Mouse (Mus musculus) stomach, embryonic 14.5 days (tissue): ENCODE results near the gene Tfap2e. TPM values are rescaled to one million over a fixed set of nuclear protein-coding genes. Genes with fewer than 3 reads are reported as not detected.
A peak's percentile ranks its signal among the peaks of the same experiment; 100 is the strongest.

Experiments
- ATAC-seq: fragments of 200-750 bp; cut with Nextera tagmentation; 2 replicates; pipeline ENCODE4 v1.8.0; 2017; ENCODE audit warnings: low read depth, moderate TSS enrichment; ENCODE audit not compliant: insufficient number of reproducible peaks, insufficient read depth, low FRiP score
- H3K27ac ChIP-seq: fragments of 300-500 bp; sonication (generic); 2 replicates; pipeline ENCODE4 v1.5.1; 2014; ENCODE audit warnings: mild to moderate bottlenecking, low read length, moderate library complexity, mixed read lengths
- H3K27me3 ChIP-seq: fragments of 300-500 bp; sonication (generic); 2 replicates; pipeline ENCODE4 v1.6.1; 2014; ENCODE audit warnings: low read length, control low read depth, mixed read lengths; ENCODE audit not compliant: control insufficient read depth, insufficient read depth
- H3K36me3 ChIP-seq: fragments of 300-500 bp; sonication (generic); 2 replicates; pipeline ENCODE4 v1.6.1; 2014; ENCODE audit warnings: mild to moderate bottlenecking, control low read depth, low read length, moderate library complexity, mixed read lengths; ENCODE audit not compliant: control insufficient read depth, insufficient read depth
- H3K4me1 ChIP-seq: fragments of 300-500 bp; sonication (generic); 2 replicates; pipeline ENCODE4 v1.6.1; 2014; ENCODE audit warnings: low read length, control low read depth, mixed read lengths; ENCODE audit not compliant: control insufficient read depth, insufficient read depth
- H3K4me2 ChIP-seq: fragments of 300-500 bp; sonication (generic); replicated peaks from 2 replicates; pipeline ENCODE4 v1.6.1; 2014; ENCODE audit warnings: low read depth, low read length, control low read depth
- H3K4me3 ChIP-seq: fragments of 300-500 bp; sonication (generic); 2 replicates; pipeline ENCODE4 v1.5.1; 2014; ENCODE audit warnings: low read depth, low read length, control low read depth
- H3K9ac ChIP-seq: fragments of 300-500 bp; sonication (generic); replicated peaks from 2 replicates; pipeline ENCODE4 v1.6.1; 2014; ENCODE audit warnings: low read depth, mild to moderate bottlenecking, control low read depth, low read length, moderate library complexity, mixed read lengths
- H3K9me3 ChIP-seq: fragments of 300-500 bp; sonication (generic); 2 replicates; pipeline ENCODE4 v1.6.1; 2016; ENCODE audit warnings: low read depth, low read length, control low read depth; ENCODE audit not compliant: control insufficient read depth
- WGBS: fragments of 180-500 bp; shearing (Covaris S2); extraction: QIAGEN DNeasy Blood & Tissue Kit; methylation state at CpG from one replicate; pipeline ENCODE4 v1.1.7; 2014; 5-methylcytosine and 5-hydroxymethylcytosine counted together
- polyA plus RNA-seq: library from polyadenylated mRNA; unstranded; fragments of >200 nt; fragmentation: Nextera tagmentation; extraction: Ambion mirVana; gene quantifications from 2 replicates; pipeline ENCODE4 v1.2.1, GENCODE M21; 2014

Tfap2e gene
- polyA plus RNA-seq, 1 experiment from 2014 or later: not detected

DNA sequence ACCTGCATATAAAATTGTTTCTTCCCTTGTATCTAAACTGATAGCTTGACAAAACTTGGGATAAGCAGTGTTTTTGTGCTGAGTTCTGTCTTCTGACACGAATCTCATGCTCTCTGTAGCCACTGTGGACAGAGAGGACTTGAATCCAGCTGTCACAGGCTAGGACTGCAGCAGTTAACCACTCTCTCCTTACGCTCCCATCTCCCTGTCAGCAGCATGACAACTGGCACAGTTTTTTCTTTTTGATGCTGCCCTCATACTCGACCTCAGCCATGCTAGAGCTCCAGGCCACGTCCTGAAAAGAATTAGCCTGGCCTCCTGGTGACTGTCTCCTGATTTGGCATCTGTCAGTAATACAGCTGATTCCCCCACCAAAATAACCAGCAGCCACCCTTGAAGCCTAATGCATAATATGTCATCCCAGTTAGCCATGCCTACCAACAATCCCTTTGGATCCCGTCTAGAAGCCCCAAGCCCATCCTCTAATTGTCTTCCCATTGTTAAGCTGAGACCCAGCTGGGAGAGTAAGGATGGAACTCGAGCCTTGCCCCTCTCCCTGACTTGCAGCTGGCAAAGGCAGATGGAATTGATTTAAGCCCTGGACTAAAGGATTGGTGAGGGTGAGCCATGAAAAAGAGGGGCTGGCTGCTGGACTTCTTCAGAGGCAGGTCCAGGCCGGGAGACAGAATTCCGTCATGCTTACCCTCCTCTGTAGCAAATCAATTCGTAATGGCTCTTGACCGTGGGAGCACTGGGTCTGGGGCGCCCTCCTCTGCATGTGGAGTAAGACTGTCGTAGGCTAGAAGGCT lies 29.2 kb downstream of the Tfap2e start:
- H3K9me3 ChIP-seq: no peaks in the 10 kb centered on the region
- no peak for ATAC-seq
- no peak overlapping the region for H3K27ac ChIP-seq
- no peak overlapping the region for H3K4me2 ChIP-seq
- H3K27me3 ChIP-seq: no peaks in the 10 kb centered on the region
- peaks cover 51% of the 10 kb centered on the region for H3K36me3 ChIP-seq
- no peaks in the 10 kb centered on the region for H3K4me1 ChIP-seq
- H3K4me3 ChIP-seq: no peak overlapping the region
- WGBS: 76% methylated on average over 12 of the region's 12 CpGs
- no peak overlapping the region for H3K9ac ChIP-seq

DNA sequence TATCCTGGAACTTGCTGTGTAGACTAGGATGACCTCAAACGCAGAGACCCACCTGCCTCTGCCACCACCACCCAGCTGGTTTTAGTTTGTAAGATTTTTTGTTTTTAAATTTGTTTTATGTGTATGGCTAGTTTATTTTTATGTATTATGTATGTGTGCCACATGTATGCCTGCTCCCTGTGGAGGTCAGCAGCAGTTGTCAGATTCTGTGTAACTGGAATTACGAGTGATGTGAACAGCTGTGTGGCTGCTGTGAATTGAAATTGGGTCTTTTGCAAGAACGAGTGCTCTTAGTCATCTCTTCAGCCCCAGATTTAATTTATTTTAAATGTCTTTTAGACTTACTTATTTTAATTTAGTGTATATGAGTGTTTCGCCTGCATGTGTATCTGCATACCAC lies 39.1 kb downstream of the Tfap2e start:
- WGBS: 93% methylated on average over 4 of the region's 4 CpGs
- no peak overlapping the region for H3K4me2 ChIP-seq
- no peak overlapping the region for H3K27ac ChIP-seq
- no peaks in the 10 kb centered on the region for H3K9me3 ChIP-seq
- no peak overlapping the region for H3K4me3 ChIP-seq
- no peak overlapping the region for H3K9ac ChIP-seq
- no peak for ATAC-seq
- H3K27me3 ChIP-seq: no peaks in the 10 kb centered on the region
- peaks cover 5% of the 10 kb centered on the region for H3K36me3 ChIP-seq
- H3K4me1 ChIP-seq: no peaks in the 10 kb centered on the region

DNA sequence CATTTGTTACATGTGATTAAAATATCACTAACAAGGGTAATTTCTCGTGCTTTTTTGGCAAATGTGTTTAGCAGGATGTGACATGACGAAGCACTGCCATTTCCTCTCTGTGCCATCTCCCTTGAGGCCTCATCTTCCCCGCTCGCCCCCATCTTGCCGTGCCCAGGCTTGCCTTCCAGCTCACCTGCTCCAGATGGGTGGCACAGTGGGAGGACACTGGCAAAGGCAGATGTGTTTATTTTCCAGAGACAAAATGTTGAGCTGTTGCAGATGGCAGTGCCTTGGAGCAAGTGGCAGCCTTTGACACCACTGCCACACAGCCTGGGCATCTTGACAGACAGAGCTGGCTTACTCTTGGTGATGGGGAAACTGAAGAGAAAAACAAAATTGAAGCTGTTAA lies 43.0 kb downstream of the Tfap2e start:
- Histone ChIP-seq H3K36me3 (peaks cover 8% of the 10 kb centered on the region; the same call in 1 of the 2 replicates), H3K9ac (no peak overlapping the region), H3K4me3 (no peak overlapping the region), H3K4me1 (no peaks in the 10 kb centered on the region), H3K27ac (no peak overlapping the region), H3K27me3 (no peaks in the 10 kb centered on the region), H3K9me3 (no peaks in the 10 kb centered on the region), H3K4me2 (no peak overlapping the region)
- no peak for ATAC-seq
- WGBS: 82% methylated on average over 5 of the region's 5 CpGs

DNA sequence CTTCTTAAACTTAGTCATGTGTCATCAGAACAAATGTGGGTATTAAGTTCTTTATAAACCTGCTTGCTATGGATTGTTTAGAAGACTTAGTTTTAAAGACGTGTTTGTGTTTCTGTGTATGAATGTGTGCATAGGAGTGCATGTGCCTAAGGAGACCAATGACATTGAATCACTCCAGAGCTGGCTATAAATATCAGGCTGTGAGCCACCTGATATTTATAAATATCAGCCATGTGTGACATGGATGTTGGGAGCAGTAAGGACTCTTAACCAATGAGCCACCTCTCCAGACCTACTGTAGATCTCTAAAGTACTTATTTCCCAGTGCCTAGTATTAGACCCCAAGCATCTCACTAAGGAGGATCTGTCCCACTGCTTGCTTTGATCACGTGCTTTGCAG lies 46.6 kb downstream of the Tfap2e start:
- Histone ChIP-seq H3K4me3 (no peak overlapping the region), H3K9me3 (no peaks in the 10 kb centered on the region), H3K27ac (no peak overlapping the region), H3K36me3 (peaks cover 39% of the 10 kb centered on the region), H3K4me2 (no peak overlapping the region), H3K4me1 (no peaks in the 10 kb centered on the region), H3K27me3 (no peaks in the 10 kb centered on the region), H3K9ac (no peak overlapping the region)
- ATAC-seq: no peak
- 83% methylated on average over 2 of the region's 2 CpGs for WGBS

DNA sequence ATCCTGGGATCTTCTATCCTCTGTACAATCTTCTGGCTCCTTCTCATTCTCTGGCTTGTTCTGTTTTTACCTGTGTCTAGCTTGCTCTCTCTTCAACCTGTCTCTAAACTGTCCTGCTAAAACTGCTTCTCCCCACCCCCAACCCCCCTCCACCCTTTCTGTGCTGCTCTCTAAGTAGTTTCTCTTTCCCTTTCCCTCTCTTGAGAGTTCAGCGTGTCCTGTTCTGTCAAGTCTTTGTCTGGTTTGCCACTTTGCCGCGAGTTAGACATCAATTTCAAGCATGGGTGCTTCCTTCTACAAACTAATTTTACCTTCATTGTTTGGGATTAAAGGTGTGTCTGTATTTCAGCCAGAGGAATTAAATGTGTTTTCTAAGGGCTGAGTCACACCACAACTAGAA lies 53.0 kb downstream of the Tfap2e start:
- no peak for ATAC-seq
- H3K4me1 ChIP-seq: 0 out of 2 replicates have a peak, but pooled peaks cover 6% of the 10 kb centered on the region
- H3K36me3 ChIP-seq: peaks cover 43% of the 10 kb centered on the region
- 85% methylated on average over 3 of the region's 3 CpGs for WGBS
- no peak overlapping the region for H3K4me2 ChIP-seq
- H3K9ac ChIP-seq: no peak overlapping the region
- H3K27me3 ChIP-seq: no peaks in the 10 kb centered on the region
- no peak overlapping the region for H3K4me3 ChIP-seq
- no peaks in the 10 kb centered on the region for H3K9me3 ChIP-seq
- no peak overlapping the region for H3K27ac ChIP-seq

DNA sequence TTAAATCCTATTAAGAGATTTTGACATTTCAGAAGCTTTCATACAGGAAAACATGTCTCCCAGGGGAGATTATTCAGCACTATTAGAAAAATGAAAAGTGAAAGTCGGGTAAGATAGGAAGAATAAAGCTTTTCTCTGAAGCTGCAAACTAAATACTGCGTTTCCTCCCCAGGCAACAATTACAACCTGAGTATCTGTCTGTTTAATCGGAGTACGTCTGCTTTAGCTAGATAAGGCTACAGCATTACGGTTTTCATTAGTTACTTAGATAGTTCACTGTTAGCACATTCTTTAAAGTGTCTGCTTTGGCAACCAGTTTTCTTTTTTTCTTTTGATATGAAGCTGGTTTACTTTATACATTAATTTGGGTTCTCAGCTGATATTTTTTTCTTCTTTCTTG lies 53.7 kb downstream of the Tfap2e start:
- H3K9me3 ChIP-seq: no peaks in the 10 kb centered on the region
- H3K27me3 ChIP-seq: no peaks in the 10 kb centered on the region
- WGBS: 82% methylated on average over 5 of the region's 5 CpGs
- 0 out of 2 replicates have a peak, but pooled peaks cover 7% of the 10 kb centered on the region for H3K4me1 ChIP-seq
- no peak for ATAC-seq
- no peak overlapping the region for H3K4me3 ChIP-seq
- H3K36me3 ChIP-seq: peaks cover 35% of the 10 kb centered on the region
- no peak overlapping the region for H3K4me2 ChIP-seq
- no peak overlapping the region for H3K9ac ChIP-seq
- no peak overlapping the region for H3K27ac ChIP-seq

DNA sequence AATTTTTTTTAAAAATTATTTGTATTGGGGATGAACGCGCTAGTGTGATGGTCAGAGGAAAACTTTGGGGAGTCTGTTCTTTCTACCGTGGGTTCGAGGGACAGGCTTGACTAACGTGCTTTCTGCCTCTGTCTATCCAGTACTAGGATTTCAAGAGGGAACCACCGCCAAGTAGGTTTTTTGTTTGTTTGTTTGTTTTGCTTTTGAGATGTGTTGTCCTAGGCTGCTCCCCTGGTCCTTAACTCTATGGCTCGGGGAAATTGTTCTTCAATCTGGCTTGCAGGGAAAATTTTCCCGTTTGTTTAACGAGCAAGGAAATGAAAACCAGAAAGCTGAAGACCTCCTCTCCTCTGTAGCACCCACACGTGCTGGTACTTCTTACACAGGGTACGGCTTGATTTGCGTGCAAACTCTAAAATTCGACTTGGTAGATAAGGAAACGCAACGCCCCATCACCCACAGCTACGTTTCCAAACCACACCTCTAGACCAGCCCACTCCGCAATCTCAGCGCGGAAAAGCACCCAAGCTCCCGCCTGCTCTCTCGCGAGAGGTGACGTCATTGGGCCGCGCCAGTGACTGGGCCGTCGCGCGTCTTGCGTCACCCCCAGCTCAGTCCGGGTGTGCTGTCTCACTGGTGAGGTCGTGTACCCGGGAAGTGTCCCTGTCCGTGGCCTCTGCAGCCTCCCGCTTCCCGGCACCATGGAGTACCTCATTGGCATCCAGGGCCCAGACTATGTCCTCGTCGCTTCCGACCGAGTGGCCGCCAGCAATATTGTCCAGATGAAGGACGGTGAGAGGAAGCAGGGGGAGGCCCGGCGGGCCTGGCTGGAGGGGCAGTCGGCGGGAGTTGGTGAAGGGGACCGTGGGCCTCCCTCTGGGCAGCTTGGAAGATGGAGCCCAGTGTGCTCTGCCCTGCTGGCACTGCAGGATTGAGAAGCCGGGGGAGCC lies 58.7 kb downstream of the Tfap2e start, which contains the start of gene Psmb2:
Gene Psmb2 (plus strand): TSS at position 577 of the 950 bp plus-strand sequence.
- no peaks in the 10 kb centered on the region for H3K9me3 ChIP-seq
- ATAC-seq: peak; percentile 99
- peak within 1 kb of the TSS; percentile 66 for H3K27ac ChIP-seq
- H3K4me2 ChIP-seq: peak within 1 kb of the TSS; percentile 91
- 0 out of 2 replicates have a peak, but pooled peaks cover 7% of the 10 kb centered on the region for H3K4me1 ChIP-seq
- H3K9ac ChIP-seq: peak within 1 kb of the TSS; percentile 100
- H3K36me3 ChIP-seq: peaks cover 6% of the 10 kb centered on the region; the same call in 1 of the 2 replicates
- WGBS: 2% methylated on average over 48 of the region's 48 CpGs
- H3K4me3 ChIP-seq: peak within 1 kb of the TSS; percentile 100
- no peaks in the 10 kb centered on the region for H3K27me3 ChIP-seq

DNA sequence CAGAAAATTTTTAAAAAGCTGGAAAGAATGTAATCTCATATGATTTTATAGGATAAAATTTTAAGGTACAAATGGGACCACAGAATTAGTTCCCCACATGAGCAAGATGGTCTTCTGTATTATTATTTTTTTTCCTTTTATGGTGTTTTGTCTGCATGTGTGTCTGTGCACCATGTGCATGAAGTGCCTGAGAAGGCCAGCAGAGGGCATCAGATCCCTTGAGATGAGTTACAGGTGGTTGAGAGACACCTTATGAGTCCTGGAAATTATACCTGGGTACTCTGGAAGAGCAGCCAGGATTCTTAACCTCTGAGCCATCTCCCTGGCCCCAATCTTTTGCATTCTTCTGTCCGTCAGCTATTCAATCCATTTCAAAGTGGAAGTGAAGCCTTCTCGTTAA lies 69.0 kb downstream of the Tfap2e start:
- Histone ChIP-seq H3K4me2 (no peak overlapping the region), H3K27me3 (no peaks in the 10 kb centered on the region), H3K36me3 (no peaks in the 10 kb centered on the region), H3K4me1 (no peaks in the 10 kb centered on the region), H3K27ac (no peak overlapping the region), H3K9me3 (peaks cover 5% of the 10 kb centered on the region; the same call in 1 of the 2 replicates), H3K4me3 (no peak overlapping the region), H3K9ac (no peak overlapping the region)
- WGBS: 89% methylated on average over 2 of the region's 2 CpGs
- ATAC-seq: no peak
